Mouse (Mus musculus): ENCODE data around the gene Lix1. TPM values are rescaled to one million over a fixed set of nuclear protein-coding genes. Genes with fewer than 3 reads are reported as not detected.
A peak's percentile ranks its signal among the peaks of the same experiment; 100 is the strongest.

The Lix1 gene
- polyA plus RNA-seq, 2 experiments = 0.14 to 0.16 TPM

DNA sequence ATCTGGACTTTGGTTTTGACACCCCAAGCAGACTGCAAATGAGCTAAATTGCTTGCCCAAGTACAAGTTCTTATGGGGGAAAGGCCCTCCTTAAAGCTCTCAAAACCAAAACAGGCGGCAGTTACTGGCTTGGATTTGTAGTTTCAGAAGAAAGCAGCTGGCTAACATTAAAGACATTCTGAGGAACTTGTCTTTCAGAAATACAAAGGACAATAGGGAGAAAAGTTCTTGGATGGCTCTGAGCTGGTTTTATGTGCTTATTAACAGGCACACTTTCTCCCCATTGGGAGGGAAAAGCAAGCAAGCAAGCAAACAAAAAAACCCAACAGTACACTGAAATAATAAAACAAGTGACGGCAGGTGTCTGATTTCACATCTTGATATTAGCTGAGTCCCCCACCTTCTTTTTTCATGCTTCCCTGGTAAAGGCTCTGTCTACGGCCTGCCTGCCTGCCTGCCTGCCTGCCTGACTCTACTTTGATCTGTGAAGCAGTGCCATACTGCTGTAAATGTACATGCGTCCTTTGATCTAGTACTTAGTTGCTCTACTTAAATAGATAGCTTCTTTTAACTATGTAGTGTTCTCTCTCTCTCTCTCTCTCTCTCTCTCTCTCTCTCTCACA is 39.5 kb downstream of the Lix1 start:
- Histone ChIP-seq H3K4me3 (ENCODE audit: insufficient read depth in 1 of 2, low read depth in 2 of 2, low read length in 2 of 2) (no peak overlapping the region), H3K4me1 (replicated peaks; ENCODE audit: control insufficient read depth in 2 of 2, insufficient read depth in 2 of 2, low read length in 1 of 2) (no peaks in the 10 kb centered on the region), H3K27ac (no peak overlapping the region), H3K9me3 (ENCODE audit: control insufficient read depth, low read length) (no peaks in the 10 kb centered on the region), H3K9ac (replicated peaks) (no peak overlapping the region), H3K4me2 (ENCODE audit: low read depth) (no peak overlapping the region), H3K36me3 (replicated peaks; ENCODE audit: control insufficient read depth, insufficient read depth, low read depth) (no peaks in the 10 kb centered on the region), H3K27me3 (ENCODE audit: control insufficient read depth, insufficient read depth, low read length) (no peaks in the 10 kb centered on the region)
- TF ChIP-seq EP300 (IDR thresholded peaks at IDR 0.05; ENCODE audit: low read depth) = no peak
- TF ChIP-seq CTCF (IDR thresholded peaks at IDR 0.05; ENCODE audit: low read depth) = no peak
- 44% methylated on average over 4 of the region's 4 CpGs for WGBS (ENCODE audit: insufficient replicate concordance)
- ATAC-seq (ENCODE audit: insufficient read depth) (no peak), DNase-seq (ENCODE audit: low read depth in 3 of 3, low spot score in 3 of 3) (no peak)

GRCm38 (mm10) chr17:17444297-17444886 is 41.9 kb downstream of the Lix1 start:
- no peak overlapping the region for H3K9ac ChIP-seq (replicated peaks)
- WGBS (ENCODE audit: insufficient replicate concordance) = 46% methylated on average over 3 of the region's 3 CpGs

GRCm38 (mm10) chr17:17446683-17447082 is 44.2 kb downstream of the Lix1 start:
- Histone ChIP-seq H3K36me3 (replicated peaks; ENCODE audit: control insufficient read depth, insufficient read depth, low read depth) (no peaks in the 10 kb centered on the region), H3K27ac (no peak overlapping the region), H3K9me3 (ENCODE audit: control insufficient read depth, low read length) (no peaks in the 10 kb centered on the region), H3K4me2 (ENCODE audit: low read depth) (no peak overlapping the region), H3K4me3 (ENCODE audit: insufficient read depth in 1 of 2, low read depth in 2 of 2, low read length in 2 of 2) (no peak overlapping the region), H3K27me3 (ENCODE audit: control insufficient read depth, insufficient read depth, low read length) (no peaks in the 10 kb centered on the region; the same call in 1 of the 2 replicates), H3K9ac (replicated peaks) (no peak overlapping the region), H3K4me1 (replicated peaks; ENCODE audit: control insufficient read depth in 2 of 2, insufficient read depth in 2 of 2, low read length in 1 of 2) (no peaks in the 10 kb centered on the region)
- no peak for ATAC-seq (ENCODE audit: insufficient read depth)
- DNase-seq (ENCODE audit: low read depth in 3 of 3, low spot score in 3 of 3) = no peak
- WGBS (ENCODE audit: insufficient replicate concordance) = 61% methylated on average over 3 of the region's 3 CpGs
- TF ChIP-seq EP300 (IDR thresholded peaks at IDR 0.05; ENCODE audit: low read depth) (no peak), CTCF (IDR thresholded peaks at IDR 0.05; ENCODE audit: low read depth) (no peak)

More at GRCm38 (mm10) chr17:17444297-17444886, 41.9 kb downstream of the Lix1 start:
- TF ChIP-seq CTCF (IDR thresholded peaks at IDR 0.05; ENCODE audit: low read depth) (no peak), EP300 (IDR thresholded peaks at IDR 0.05; ENCODE audit: low read depth) (no peak)
- DNase-seq (ENCODE audit: low read depth in 3 of 3, low spot score in 3 of 3) (no peak), ATAC-seq (ENCODE audit: insufficient read depth) (no peak)
- Histone ChIP-seq H3K4me3 (ENCODE audit: insufficient read depth in 1 of 2, low read depth in 2 of 2, low read length in 2 of 2) (no peak overlapping the region), H3K36me3 (replicated peaks; ENCODE audit: control insufficient read depth, insufficient read depth, low read depth) (no peaks in the 10 kb centered on the region), H3K27me3 (ENCODE audit: control insufficient read depth, insufficient read depth, low read length) (no peaks in the 10 kb centered on the region), H3K27ac (no peak overlapping the region), H3K4me1 (replicated peaks; ENCODE audit: control insufficient read depth in 2 of 2, insufficient read depth in 2 of 2, low read length in 1 of 2) (no peaks in the 10 kb centered on the region), H3K9me3 (ENCODE audit: control insufficient read depth, low read length) (no peaks in the 10 kb centered on the region), H3K4me2 (ENCODE audit: low read depth) (no peak overlapping the region)

DNA sequence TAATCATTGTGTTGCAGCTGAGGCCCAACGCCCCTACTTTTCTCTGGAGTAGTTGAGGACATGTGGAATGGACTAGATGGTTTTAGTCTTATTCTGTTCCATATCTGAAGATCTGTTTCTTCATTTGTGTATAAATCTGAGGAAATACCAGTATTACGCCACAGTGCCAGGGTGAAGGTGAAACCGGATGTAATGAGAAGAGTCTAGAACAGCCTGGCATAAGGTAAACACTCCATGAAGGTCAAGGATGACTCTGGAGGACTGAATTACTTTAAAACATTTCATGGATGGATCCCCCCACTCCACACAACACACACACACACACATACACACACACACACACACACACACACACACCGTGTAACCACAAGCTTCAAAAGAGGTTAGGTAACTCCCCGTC is 45.3 kb downstream of the Lix1 start:
- H3K27ac ChIP-seq = no peak overlapping the region
- no peaks in the 10 kb centered on the region for H3K9me3 ChIP-seq (ENCODE audit: control insufficient read depth, low read length)
- no peaks in the 10 kb centered on the region for H3K4me1 ChIP-seq (replicated peaks; ENCODE audit: control insufficient read depth in 2 of 2, insufficient read depth in 2 of 2, low read length in 1 of 2)
- H3K4me3 ChIP-seq (ENCODE audit: insufficient read depth in 1 of 2, low read depth in 2 of 2, low read length in 2 of 2) = no peak overlapping the region
- 58% methylated on average over 5 of the region's 5 CpGs for WGBS (ENCODE audit: insufficient replicate concordance)
- TF ChIP-seq EP300 (IDR thresholded peaks at IDR 0.05; ENCODE audit: low read depth) = no peak
- no peak for TF ChIP-seq CTCF (IDR thresholded peaks at IDR 0.05; ENCODE audit: low read depth)
- no peak for DNase-seq (ENCODE audit: low read depth in 3 of 3, low spot score in 3 of 3)
- no peak overlapping the region for H3K9ac ChIP-seq (replicated peaks)
- H3K36me3 ChIP-seq (replicated peaks; ENCODE audit: control insufficient read depth, insufficient read depth, low read depth) = no peaks in the 10 kb centered on the region
- no peak overlapping the region for H3K4me2 ChIP-seq (ENCODE audit: low read depth)
- no peak for ATAC-seq (ENCODE audit: insufficient read depth)
- H3K27me3 ChIP-seq (ENCODE audit: control insufficient read depth, insufficient read depth, low read length) = no peaks in the 10 kb centered on the region; the same call in 1 of the 2 replicates

DNA sequence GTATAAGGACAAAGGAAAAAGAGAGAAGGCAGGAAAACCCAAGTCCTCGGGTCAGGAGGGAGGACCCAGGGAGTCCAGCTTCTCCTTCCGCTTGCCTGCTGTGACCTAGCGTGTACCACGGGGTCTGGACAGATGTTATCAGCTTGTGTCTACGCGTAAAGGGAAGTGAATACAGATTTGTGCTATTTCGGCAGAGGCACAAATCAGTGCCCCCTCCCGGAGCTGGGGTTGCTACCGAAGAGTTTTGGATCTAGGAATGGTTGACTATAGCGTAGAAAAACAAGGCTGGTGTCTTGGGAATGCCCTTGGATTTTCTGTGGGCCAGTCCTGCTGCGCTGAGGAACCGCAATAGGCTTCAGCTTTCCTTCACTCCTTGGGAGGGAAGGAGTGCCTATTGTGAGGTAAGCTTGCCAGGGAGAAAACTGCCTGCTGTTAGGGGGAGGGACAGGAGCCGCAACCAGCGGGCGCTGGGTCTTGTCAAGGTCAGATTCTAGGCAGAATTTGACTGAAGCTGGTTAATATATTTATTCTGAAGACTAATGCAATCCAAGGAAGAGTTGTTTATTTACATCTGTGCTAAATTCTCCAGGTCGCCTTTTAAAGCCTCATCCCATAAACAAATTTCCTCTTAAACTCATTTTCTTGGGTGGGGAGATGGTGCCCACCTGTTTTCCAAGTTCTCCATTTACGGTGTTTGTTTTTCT is 46.4 kb downstream of the Lix1 start:
- WGBS (ENCODE audit: insufficient replicate concordance) = 2% methylated on average over 17 of the region's 17 CpGs
- peak overlapping the region; percentile 12 to 24; a peak in 3 of 4 replicates for H3K4me3 ChIP-seq (ENCODE audit: insufficient read depth in 1 of 2, low read depth in 2 of 2, low read length in 2 of 2)
- no peaks in the 10 kb centered on the region for H3K9me3 ChIP-seq (ENCODE audit: control insufficient read depth, low read length)
- H3K27ac ChIP-seq = no peak overlapping the region
- DNase-seq (ENCODE audit: low read depth in 3 of 3, low spot score in 3 of 3) (no peak), ATAC-seq (ENCODE audit: insufficient read depth) (peak; percentile 28; the same call in 1 of the 2 replicates)
- H3K36me3 ChIP-seq (replicated peaks; ENCODE audit: control insufficient read depth, insufficient read depth, low read depth) = no peaks in the 10 kb centered on the region
- TF ChIP-seq EP300 (IDR thresholded peaks at IDR 0.05; ENCODE audit: low read depth) (no peak), CTCF (IDR thresholded peaks at IDR 0.05; ENCODE audit: low read depth) (no peak)
- H3K4me1 ChIP-seq (replicated peaks; ENCODE audit: control insufficient read depth in 2 of 2, insufficient read depth in 2 of 2, low read length in 1 of 2) = no peaks in the 10 kb centered on the region
- H3K4me2 ChIP-seq (ENCODE audit: low read depth) = peak overlapping the region; percentile 39
- no peak overlapping the region for H3K9ac ChIP-seq (replicated peaks)
- H3K27me3 ChIP-seq (ENCODE audit: control insufficient read depth, insufficient read depth, low read length) = no peaks in the 10 kb centered on the region; the same call in 1 of the 2 replicates

Data from liver, embryonic 14.5 days (tissue).